Mouse (Mus musculus) cerebellum, adult 11-12 months (tissue): ENCODE measurements around the gene Nek1.

Source experiments
- DNase-seq: peaks from one replicate; pipeline ENCODE4 v3.0.0; 2022

Gene Nek1

GRCm38 (mm10) chr8:60992910-60993638 lies at the start of gene Nek1:
Gene Nek1 (plus strand): TSS chr8:60993195.
- peak; percentile 98 for DNase-seq

GRCm38 (mm10) chr8:60947503-60947902 lies 45.5 kb upstream of the Nek1 start:
- no peak for DNase-seq

- DNase-seq: no peak
Measured at GRCm38 (mm10) chr8:60949859-60950258, 43.1 kb upstream of the Nek1 start.

- DNase-seq: peak; percentile 57
Measured at GRCm38 (mm10) chr8:60951271-60951670, 41.7 kb upstream of the Nek1 start.

- no peak for DNase-seq
Measured at GRCm38 (mm10) chr8:60951757-60952156, 41.2 kb upstream of the Nek1 start.

- DNase-seq: no peak
Measured at GRCm38 (mm10) chr8:60952803-60953202, 40.2 kb upstream of the Nek1 start.

GRCm38 (mm10) chr8:60954281-60955014 lies 38.5 kb upstream of the Nek1 start:
- peak; percentile 86 for DNase-seq

DNA sequence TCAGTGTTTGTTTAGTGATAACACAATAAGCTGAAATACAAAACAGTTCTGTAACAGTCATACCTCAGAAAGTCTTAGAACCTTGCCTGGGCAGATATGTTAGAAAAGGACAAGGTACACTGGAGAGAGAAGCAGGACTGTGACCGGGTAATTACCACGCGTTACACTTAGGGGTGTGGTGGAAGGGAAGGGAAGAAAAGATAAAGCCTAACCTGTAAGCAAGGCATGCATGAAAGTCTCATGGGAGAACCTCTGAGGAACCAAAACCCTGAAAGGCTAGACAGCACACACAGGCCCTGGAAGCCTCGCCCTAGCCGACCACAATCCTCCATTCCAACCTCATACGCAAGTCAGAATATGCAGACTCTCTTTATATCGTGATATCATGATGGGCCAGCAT lies 36.1 kb upstream of the Nek1 start:
- DNase-seq: no peak

- DNase-seq: no peak
Measured at GRCm38 (mm10) chr8:60962763-60963162, 30.2 kb upstream of the Nek1 start.

GRCm38 (mm10) chr8:60963931-60964330 lies 29.1 kb upstream of the Nek1 start:
- DNase-seq: no peak

DNA sequence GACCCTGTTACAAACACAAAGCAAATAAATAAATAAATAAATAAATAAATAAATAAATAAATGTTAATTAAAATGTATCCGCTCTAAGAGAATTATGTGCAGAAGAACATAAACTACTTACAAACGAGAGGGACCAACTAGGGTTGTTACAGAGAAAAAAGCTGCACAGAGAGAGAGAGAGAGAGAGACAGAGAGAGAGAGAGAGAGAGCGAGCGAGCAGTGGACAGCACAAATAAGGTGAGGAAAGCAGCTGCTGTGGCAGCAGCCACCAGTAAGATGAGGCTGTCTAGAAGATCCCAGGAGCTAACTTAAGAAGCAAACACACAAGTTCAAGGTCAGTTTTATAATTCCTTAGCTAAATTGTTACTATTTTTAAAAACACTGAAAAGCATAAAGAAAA lies 28.5 kb upstream of the Nek1 start:
- DNase-seq: no peak

- DNase-seq: no peak
Measured at GRCm38 (mm10) chr8:60965306-60965705, 27.7 kb upstream of the Nek1 start.

- no peak for DNase-seq
Measured at GRCm38 (mm10) chr8:60965741-60966140, 27.3 kb upstream of the Nek1 start.

- no peak for DNase-seq
Measured at GRCm38 (mm10) chr8:60969091-60969490, 23.9 kb upstream of the Nek1 start.

DNA sequence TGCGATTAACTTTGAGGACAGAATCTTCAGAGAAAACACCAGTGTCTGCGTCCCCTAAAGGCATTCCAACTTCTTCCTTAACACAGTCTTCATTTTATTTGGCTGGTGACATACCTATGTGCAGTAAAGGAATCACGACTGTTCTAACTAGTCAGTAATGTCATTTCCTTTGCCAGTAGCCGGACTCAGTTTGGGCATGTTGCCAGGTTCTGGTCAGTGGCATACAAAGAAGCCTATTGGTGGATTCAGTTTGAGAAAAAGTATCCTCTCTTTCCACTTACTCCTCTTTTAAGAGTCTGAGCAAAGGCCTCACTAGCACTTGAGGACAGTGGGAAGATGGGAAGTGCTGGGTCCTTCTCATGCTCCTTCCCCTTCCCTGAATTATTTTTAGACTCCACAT lies 21.2 kb upstream of the Nek1 start:
- no peak for DNase-seq

DNA sequence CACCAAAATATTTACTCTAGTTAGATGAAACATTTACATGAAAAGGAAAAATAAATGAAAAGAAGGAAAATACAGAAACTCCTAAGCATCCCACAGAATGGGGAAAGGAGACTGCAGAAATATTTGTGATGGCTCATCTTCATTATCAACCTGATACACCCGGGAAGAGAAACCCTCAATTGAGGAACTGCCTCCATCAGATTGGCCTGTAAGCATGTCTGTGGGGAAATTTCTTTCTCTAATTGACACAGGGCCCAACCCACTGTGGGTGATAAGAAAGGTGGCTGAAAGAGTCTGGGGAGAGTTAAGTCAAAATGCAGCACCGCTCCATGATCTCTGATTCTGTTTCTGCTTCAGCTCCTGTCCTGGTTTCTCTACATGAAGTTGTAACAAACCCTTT lies 19.5 kb upstream of the Nek1 start:
- DNase-seq: no peak

- DNase-seq: no peak
Measured at GRCm38 (mm10) chr8:60974837-60975236, 18.2 kb upstream of the Nek1 start.

DNA sequence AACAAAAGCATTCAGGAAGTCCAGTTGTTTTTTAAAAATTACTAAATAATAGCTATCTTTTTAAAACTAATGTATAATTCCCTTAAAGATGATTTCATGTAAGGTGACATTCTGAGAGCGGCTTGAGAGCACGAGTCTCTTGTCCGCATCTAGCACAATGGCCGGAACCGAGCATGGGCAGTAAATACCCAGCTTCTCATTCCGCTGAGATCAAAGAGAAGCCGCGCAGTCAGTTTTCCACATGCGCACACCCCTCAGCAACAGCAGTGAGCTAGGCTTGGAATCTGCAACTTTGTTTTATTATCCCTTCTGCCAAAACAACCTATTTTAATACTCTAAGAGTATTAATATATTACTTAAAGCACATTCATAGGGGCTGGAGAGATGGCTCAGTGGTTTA lies 16.2 kb upstream of the Nek1 start:
- DNase-seq: no peak

DNA sequence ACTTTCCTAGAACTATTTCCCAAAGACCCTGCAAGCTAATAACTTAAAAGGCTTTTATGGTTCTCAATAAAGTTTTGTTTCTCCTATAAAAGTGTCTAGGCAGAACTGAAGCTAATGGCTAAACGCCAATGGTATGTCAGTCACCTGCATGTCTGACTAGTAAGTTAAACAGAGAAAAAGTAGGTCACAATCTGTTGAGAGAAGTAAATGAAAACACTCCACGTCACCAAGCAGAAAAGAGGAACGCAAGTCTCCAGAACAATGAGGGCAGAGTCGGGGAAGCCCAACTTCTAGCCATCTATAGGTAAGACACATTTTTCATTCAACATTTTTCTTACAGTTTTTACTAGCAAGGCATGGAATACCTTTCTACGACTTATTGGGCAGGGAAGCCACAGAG lies 14.5 kb upstream of the Nek1 start:
- no peak for DNase-seq

DNA sequence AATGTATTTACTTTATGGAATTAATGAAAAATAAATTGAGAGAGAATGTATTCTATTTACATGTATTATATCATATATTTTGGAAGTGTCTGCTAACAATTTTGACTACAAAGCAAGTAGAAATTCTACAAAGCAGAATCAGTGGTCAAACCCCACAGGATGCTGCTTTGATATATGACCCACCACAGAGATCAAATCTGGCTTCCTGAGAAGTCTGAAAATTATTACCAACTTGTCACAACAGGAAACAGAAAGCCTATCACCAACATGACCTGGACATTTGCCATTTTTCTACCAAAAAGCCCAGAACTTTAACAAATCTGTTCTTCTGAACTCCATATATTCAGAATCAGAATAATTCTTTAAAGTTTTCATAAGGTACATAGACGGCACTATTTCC lies 11.6 kb upstream of the Nek1 start:
- DNase-seq: no peak

- peak; percentile 99 for DNase-seq
Measured at GRCm38 (mm10) chr8:60982701-60983687, 10.0 kb upstream of the Nek1 start, which contains the start of gene Clcn3. Gene Clcn3 (minus strand): TSS chr8:60983300.

DNA sequence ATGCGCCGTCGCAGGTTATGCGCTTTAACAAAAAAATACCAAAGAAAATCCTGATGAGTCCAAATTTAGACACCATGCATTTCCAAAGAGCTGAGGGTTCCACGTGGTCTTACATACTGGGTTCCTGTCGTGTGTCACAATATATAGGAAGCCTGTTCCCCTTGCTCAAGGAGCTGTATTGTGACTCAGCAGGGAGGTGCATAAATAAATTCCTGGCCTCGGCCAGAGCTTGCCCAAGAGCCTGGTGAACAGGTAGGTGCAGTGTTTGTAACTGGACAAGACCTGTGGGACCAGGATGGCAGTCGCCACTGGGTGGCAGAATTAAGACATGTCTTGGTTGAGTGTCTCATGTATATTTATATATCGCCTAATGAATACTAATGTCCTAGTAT lies 9.3 kb upstream of the Nek1 start:
- DNase-seq: peak; percentile 78
